Mouse (Mus musculus): ENCODE results near the gene Spcs2. TPM values are rescaled to one million over a fixed set of nuclear protein-coding genes. Genes with fewer than 3 reads are reported as not detected.

Spcs2 gene
- polyA plus RNA-seq (2015; fragmentation: Nextera tagmentation; extraction: Ambion mirVana): 360 and 364 TPM in 2 replicates

DNA sequence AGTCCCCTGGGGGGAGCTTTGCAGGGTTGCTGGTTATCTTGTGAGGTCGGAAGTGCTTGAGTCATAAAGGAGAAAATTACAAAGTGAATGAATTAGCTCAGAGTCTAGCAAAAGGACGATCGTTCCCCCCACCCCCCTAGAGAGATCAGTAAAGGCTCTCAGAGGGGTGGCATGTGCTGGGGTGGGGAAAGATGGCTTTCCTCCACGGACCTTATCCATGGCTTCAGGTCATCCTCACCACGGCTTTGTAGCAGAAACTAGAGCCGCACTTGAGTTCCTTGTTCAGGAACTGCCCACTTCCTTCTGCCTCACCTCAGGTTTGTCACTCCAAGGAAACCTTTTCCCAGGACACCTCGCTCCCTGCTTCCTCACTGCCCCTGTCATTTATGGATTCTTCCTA lies at the start of gene Spcs2:
Spcs2 (minus strand) TSS at position 101 of the 400 bp plus-strand sequence.
- Histone ChIP-seq H3K27ac (no peak within 1 kb of the TSS), H3K4me1 (peaks cover 12% of the 10 kb centered on the region; the same call in 1 of the 2 replicates), H3K36me3 (no peaks in the 10 kb centered on the region), H3K9ac (no peak within 1 kb of the TSS), H3K9me3 (no peaks in the 10 kb centered on the region), H3K4me3 (no peak within 1 kb of the TSS), H3K4me2 (no peak within 1 kb of the TSS), H3K27me3 (no peaks in the 10 kb centered on the region)
- no peak for ATAC-seq (ENCODE audit: insufficient number of reproducible peaks, insufficient read depth, low FRiP score, low TSS enrichment, low read depth)
- WGBS: 48% methylated on average over 7 of the region's 7 CpGs

- no peaks in the 10 kb centered on the region for H3K36me3 ChIP-seq
- H3K4me2 ChIP-seq: no peak overlapping the region
- H3K4me3 ChIP-seq: no peak overlapping the region
- ATAC-seq (ENCODE audit: insufficient number of reproducible peaks, insufficient read depth, low FRiP score, low TSS enrichment, low read depth): no peak
- 70% methylated on average over 5 of the region's 5 CpGs for WGBS
- no peak overlapping the region for H3K27ac ChIP-seq
- peaks cover 6% of the 10 kb centered on the region for H3K27me3 ChIP-seq
- peaks cover 6% of the 10 kb centered on the region; the same call in 1 of the 2 replicates for H3K9me3 ChIP-seq
- H3K9ac ChIP-seq: no peak overlapping the region
- H3K4me1 ChIP-seq: no peaks in the 10 kb centered on the region; the same call in 1 of the 2 replicates
These were observed 47.8 kb upstream of the Spcs2 start for GRCm38 (mm10) chr7:99911038-99911437.

GRCm38 (mm10) chr7:99907463-99907862 lies 44.2 kb upstream of the Spcs2 start:
- H3K4me1 ChIP-seq: peaks cover 9% of the 10 kb centered on the region; the same call in 1 of the 2 replicates
- ATAC-seq (ENCODE audit: insufficient number of reproducible peaks, insufficient read depth, low FRiP score, low TSS enrichment, low read depth): no peak
- H3K27ac ChIP-seq: no peak overlapping the region
- no peak overlapping the region for H3K9ac ChIP-seq
- H3K4me3 ChIP-seq: no peak overlapping the region
- H3K27me3 ChIP-seq: no peaks in the 10 kb centered on the region
- H3K36me3 ChIP-seq: no peaks in the 10 kb centered on the region
- 75% methylated on average over 3 of the region's 3 CpGs for WGBS
- no peak overlapping the region for H3K4me2 ChIP-seq
- H3K9me3 ChIP-seq: peaks cover 6% of the 10 kb centered on the region; the same call in 1 of the 2 replicates

DNA sequence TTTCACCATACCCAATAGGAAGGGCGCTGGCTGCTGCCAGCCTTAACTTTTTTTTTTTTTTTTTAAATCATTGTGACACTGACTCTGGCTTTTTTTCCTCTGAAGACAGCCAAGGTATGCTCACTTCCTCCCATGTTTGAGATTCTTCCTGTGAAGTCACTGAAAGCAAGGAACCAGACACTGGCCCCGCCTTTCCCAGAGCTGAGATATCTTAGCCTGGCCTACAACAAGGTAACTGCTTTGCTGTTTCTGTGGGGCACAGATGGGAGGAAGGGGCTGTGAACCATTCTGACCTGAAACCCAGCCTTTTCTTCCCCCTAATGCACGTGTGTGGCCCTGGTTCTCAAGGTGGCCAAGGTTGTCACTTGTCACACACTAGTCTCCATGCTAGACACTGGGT lies 43.1 kb upstream of the Spcs2 start:
- Histone ChIP-seq H3K4me3 (no peak overlapping the region), H3K36me3 (no peaks in the 10 kb centered on the region), H3K4me1 (peaks cover 9% of the 10 kb centered on the region; the same call in 1 of the 2 replicates), H3K9ac (no peak overlapping the region), H3K27ac (no peak overlapping the region), H3K4me2 (no peak overlapping the region), H3K9me3 (peaks cover 6% of the 10 kb centered on the region; the same call in 1 of the 2 replicates), H3K27me3 (no peaks in the 10 kb centered on the region)
- no peak for ATAC-seq (ENCODE audit: insufficient number of reproducible peaks, insufficient read depth, low FRiP score, low TSS enrichment, low read depth)
- 88% methylated on average over 3 of the region's 3 CpGs for WGBS

DNA sequence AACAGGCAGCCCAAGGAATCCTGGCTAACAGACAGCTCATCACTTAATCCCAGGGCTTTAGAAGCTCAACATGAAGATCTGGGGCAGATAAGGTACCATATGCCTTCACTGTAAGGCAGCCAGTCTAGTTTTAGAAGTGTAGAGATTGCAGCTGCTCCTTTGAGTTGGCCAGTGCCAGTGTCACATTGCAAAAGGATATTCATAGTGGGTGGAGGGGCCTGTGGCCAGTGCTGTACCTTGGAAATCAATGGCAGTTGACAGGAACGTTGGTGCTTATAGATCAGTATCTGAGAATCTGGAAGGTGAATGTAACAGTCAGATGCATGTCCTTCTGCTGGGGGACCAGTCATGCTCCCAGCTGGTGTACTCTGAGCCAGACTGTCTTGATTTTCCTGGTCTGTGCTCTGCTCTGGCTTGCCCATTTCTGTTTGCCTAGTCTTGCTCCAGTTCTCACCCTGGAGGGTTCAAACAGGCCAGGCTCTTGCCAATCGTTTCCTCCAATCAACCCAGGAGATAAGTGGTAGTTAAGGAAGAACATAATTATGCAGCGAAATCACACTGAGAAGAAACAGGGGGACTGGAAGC lies 41.3 kb upstream of the Spcs2 start:
- H3K9me3 ChIP-seq: no peaks in the 10 kb centered on the region
- no peak overlapping the region for H3K4me3 ChIP-seq
- no peak overlapping the region for H3K9ac ChIP-seq
- H3K27ac ChIP-seq: no peak overlapping the region
- ATAC-seq (ENCODE audit: insufficient number of reproducible peaks, insufficient read depth, low FRiP score, low TSS enrichment, low read depth): no peak
- 40% methylated on average over 3 of the region's 3 CpGs for WGBS
- H3K4me2 ChIP-seq: no peak overlapping the region
- H3K4me1 ChIP-seq: peaks cover 9% of the 10 kb centered on the region; the same call in 1 of the 2 replicates
- no peaks in the 10 kb centered on the region for H3K27me3 ChIP-seq
- no peaks in the 10 kb centered on the region for H3K36me3 ChIP-seq

GRCm38 (mm10) chr7:99902918-99903665 lies 39.8 kb upstream of the Spcs2 start:
- Histone ChIP-seq H3K36me3 (no peaks in the 10 kb centered on the region), H3K4me3 (no peak overlapping the region), H3K9me3 (no peaks in the 10 kb centered on the region), H3K4me2 (no peak overlapping the region), H3K27ac (no peak overlapping the region), H3K4me1 (peaks cover 9% of the 10 kb centered on the region; the same call in 1 of the 2 replicates), H3K27me3 (no peaks in the 10 kb centered on the region), H3K9ac (no peak overlapping the region)
- WGBS: 73% methylated on average over 11 of the region's 11 CpGs
- ATAC-seq (ENCODE audit: insufficient number of reproducible peaks, insufficient read depth, low FRiP score, low TSS enrichment, low read depth): no peak

GRCm38 (mm10) chr7:99902208-99902607 lies 38.9 kb upstream of the Spcs2 start:
- Histone ChIP-seq H3K9ac (no peak overlapping the region), H3K27me3 (no peaks in the 10 kb centered on the region), H3K4me1 (peaks cover 9% of the 10 kb centered on the region; the same call in 1 of the 2 replicates), H3K4me2 (no peak overlapping the region), H3K4me3 (no peak overlapping the region), H3K36me3 (no peaks in the 10 kb centered on the region), H3K9me3 (no peaks in the 10 kb centered on the region), H3K27ac (no peak overlapping the region)
- WGBS: 70% methylated on average over 4 of the region's 4 CpGs
- ATAC-seq (ENCODE audit: insufficient number of reproducible peaks, insufficient read depth, low FRiP score, low TSS enrichment, low read depth): no peak

GRCm38 (mm10) chr7:99896905-99897304 lies 33.6 kb upstream of the Spcs2 start:
- ATAC-seq (ENCODE audit: insufficient number of reproducible peaks, insufficient read depth, low FRiP score, low TSS enrichment, low read depth): no peak

GRCm38 (mm10) chr7:99894478-99894877 lies 31.2 kb upstream of the Spcs2 start:
- Histone ChIP-seq H3K9me3 (no peaks in the 10 kb centered on the region), H3K4me1 (no peaks in the 10 kb centered on the region), H3K4me2 (no peak overlapping the region), H3K9ac (no peak overlapping the region), H3K27me3 (no peaks in the 10 kb centered on the region), H3K4me3 (no peak overlapping the region), H3K36me3 (no peaks in the 10 kb centered on the region), H3K27ac (no peak overlapping the region)
- no peak for ATAC-seq (ENCODE audit: insufficient number of reproducible peaks, insufficient read depth, low FRiP score, low TSS enrichment, low read depth)
- WGBS: 76% methylated on average over 6 of the region's 6 CpGs

More at GRCm38 (mm10) chr7:99896905-99897304, 33.6 kb upstream of the Spcs2 start:
- no peaks in the 10 kb centered on the region for H3K36me3 ChIP-seq
- no peak overlapping the region for H3K9ac ChIP-seq
- no peak overlapping the region for H3K4me3 ChIP-seq
- no peak overlapping the region for H3K4me2 ChIP-seq
- H3K9me3 ChIP-seq: no peaks in the 10 kb centered on the region
- 84% methylated on average over 4 of the region's 4 CpGs for WGBS
- H3K4me1 ChIP-seq: no peaks in the 10 kb centered on the region
- no peak overlapping the region for H3K27ac ChIP-seq
- no peaks in the 10 kb centered on the region for H3K27me3 ChIP-seq

GRCm38 (mm10) chr7:99893967-99894366 lies 30.7 kb upstream of the Spcs2 start:
- H3K27ac ChIP-seq: no peak overlapping the region
- 48% methylated on average over 3 of the region's 3 CpGs for WGBS
- ATAC-seq (ENCODE audit: insufficient number of reproducible peaks, insufficient read depth, low FRiP score, low TSS enrichment, low read depth): no peak
- H3K4me2 ChIP-seq: no peak overlapping the region
- H3K9me3 ChIP-seq: no peaks in the 10 kb centered on the region
- no peaks in the 10 kb centered on the region for H3K4me1 ChIP-seq
- no peak overlapping the region for H3K4me3 ChIP-seq
- H3K36me3 ChIP-seq: no peaks in the 10 kb centered on the region
- no peak overlapping the region for H3K9ac ChIP-seq
- no peaks in the 10 kb centered on the region for H3K27me3 ChIP-seq

DNA sequence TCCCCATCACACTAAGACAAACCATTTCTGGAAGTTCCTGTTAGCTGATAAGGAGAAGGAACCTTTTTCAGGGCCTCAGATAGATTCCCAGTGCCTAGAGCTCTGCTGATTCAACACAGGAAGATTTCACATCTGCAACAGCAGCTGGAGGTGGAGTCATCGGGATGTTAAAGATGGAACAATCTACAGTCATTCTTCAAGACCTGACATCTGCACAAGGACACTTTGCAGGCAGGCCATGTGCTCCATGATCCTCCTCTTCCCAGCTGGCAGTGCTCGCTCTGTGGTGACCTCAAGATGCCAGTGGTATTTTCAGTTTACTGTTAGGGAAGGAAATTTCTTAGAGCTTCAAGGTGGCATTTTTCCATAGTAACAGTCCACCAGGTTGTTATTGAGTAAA lies 29.1 kb upstream of the Spcs2 start:
- 85% methylated on average over 2 of the region's 2 CpGs for WGBS
- no peak overlapping the region for H3K9ac ChIP-seq

DNA sequence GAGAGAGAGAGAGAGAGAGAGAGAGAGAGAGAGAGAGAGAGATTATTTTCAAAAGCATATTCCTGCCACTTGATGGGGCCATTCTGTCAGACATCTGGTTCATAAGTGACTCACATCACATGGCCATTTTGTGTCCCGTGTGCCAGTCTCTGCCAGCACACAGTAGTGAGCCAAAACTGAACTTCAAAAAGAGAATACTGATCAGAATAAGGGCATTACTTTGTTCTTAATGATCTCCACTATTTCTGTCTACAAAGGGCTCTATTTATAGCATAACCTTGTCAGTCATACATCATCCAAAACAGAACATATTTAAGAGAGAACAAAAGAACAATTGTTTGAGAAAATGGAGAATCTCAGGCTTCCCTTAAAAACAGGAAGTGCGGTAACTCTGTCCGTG lies 28.2 kb upstream of the Spcs2 start:
- H3K4me3 ChIP-seq: no peak overlapping the region
- H3K27ac ChIP-seq: no peak overlapping the region
- no peaks in the 10 kb centered on the region for H3K27me3 ChIP-seq
- H3K9ac ChIP-seq: no peak overlapping the region
- H3K9me3 ChIP-seq: no peaks in the 10 kb centered on the region
- no peaks in the 10 kb centered on the region for H3K36me3 ChIP-seq
- WGBS: 36% methylated on average over 3 of the region's 3 CpGs
- no peak for ATAC-seq (ENCODE audit: insufficient number of reproducible peaks, insufficient read depth, low FRiP score, low TSS enrichment, low read depth)
- no peak overlapping the region for H3K4me2 ChIP-seq
- H3K4me1 ChIP-seq: no peaks in the 10 kb centered on the region

More for the DNA sequence above, 29.1 kb upstream of the Spcs2 start:
- no peak for ATAC-seq (ENCODE audit: insufficient number of reproducible peaks, insufficient read depth, low FRiP score, low TSS enrichment, low read depth)
- Histone ChIP-seq H3K4me2 (no peak overlapping the region), H3K4me1 (no peaks in the 10 kb centered on the region), H3K27me3 (no peaks in the 10 kb centered on the region), H3K9me3 (no peaks in the 10 kb centered on the region), H3K36me3 (no peaks in the 10 kb centered on the region), H3K27ac (no peak overlapping the region), H3K4me3 (no peak overlapping the region)
